Mouse (Mus musculus) heart, adult 9 months (tissue): ENCODE measurements around the gene Fto.
A peak's percentile ranks its signal among the peaks of the same experiment; 100 is the strongest.

Experiments used
- DNase-seq, 2 experiments: peaks; one replicate each; pipeline ENCODE4 v3.0.0; 2022; ENCODE audit warnings: low spot score in 2 of 2

The Fto gene

GRCm38 (mm10) chr8:91611723-91612362, 298.5 kb downstream of the Fto start:
- no peak for DNase-seq

DNA sequence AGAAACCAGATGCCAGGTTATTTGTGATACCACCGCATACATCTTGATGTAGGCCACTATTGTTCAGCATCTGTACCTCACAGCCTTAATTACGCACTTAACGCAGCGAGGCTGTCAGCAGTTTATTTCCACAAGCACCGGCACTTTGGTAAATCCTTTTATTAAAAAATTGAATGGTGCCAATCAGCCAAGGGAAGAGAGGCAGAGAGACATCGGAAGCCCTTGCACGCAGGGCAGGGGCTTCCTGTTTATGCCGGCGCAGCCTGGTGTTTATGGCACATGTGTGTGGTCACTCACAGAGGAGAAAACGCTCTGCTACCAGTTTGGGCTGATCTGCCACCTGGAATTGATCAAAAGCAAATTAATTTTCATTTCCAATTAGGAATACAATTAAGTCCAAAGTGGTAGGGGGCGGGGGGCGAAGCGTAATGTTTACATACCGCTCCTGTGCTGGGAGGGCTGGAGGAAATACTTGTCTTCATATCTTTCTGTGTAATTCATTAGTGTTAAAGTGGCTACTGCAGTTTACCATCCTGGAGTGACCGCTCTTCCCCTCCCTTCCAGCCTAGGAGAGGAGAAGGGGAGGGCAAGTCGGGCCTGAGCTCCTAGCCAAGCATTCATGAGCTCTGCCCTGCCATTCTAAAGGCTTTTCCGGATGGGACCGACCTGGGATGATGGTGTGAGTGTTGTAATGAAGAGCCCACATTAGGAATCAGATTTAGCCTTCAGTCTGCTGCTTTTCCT, 299.2 kb downstream of the Fto start:
- DNase-seq, result no peak

- DNase-seq, result no peak
Observed at GRCm38 (mm10) chr8:91613603-91614002, 300.3 kb downstream of the Fto start.

DNA sequence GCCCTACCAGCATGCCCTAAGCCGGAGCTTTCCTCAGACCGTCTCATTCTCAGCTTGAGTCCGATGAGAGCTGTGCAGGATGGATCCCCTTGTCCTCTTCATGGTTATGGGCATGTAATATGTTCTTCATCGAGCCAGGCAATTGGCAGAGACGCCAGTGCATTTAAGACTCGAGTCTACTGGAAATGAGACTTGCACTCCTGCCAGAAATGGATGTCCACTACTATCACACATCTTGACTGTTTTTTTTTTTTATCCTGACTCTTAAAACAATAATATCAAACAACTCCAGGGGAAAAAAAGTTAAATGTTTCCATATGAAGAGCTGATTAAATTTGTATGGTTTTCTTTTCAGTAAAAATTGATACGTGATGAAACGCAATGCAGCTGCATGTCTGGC, 301.9 kb downstream of the Fto start:
- DNase-seq, result no peak

DNA sequence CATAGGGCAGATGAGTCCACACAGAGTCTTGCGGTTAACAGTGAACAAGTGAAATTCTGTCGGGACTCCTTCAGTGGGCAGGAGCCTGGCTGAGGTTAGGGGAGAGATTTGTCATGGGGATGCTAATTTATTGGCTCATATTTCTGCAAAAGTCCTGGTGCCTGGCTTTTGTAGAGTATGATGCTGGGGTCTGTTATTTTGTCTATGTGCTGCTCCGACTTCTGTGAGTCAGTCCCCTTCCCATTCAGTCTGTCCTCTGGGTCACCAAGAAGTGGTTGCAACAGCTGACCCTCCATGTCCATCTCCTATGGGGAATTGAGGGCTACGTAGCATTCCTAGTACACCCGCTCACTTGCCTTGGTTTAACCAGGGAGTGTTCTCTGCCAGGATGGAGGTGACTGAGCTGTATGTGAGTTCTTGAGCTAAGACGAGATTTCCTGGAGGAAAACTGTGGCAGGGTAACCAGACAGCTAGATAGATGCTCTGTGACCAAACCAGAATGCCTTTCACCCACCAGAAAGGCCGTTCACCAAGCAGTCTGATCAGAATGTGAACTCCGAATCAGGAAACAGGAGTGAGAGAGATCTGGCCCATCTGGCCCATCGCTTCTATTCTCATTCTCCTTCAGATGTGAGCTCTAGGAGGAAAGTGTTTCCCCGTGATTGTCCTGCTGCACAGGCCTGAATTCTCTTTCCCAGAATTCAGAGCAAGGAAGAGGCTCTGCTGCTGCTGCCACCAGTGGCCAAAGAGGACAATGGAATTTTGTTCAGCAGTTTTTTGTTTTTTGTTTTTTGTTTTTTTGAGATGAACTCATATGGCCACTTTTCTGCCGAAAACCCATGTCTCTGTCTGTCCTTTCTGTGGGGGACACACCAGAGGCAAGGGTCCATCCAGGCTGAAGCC, 302.7 kb downstream of the Fto start:
- DNase-seq, result no peak

DNA sequence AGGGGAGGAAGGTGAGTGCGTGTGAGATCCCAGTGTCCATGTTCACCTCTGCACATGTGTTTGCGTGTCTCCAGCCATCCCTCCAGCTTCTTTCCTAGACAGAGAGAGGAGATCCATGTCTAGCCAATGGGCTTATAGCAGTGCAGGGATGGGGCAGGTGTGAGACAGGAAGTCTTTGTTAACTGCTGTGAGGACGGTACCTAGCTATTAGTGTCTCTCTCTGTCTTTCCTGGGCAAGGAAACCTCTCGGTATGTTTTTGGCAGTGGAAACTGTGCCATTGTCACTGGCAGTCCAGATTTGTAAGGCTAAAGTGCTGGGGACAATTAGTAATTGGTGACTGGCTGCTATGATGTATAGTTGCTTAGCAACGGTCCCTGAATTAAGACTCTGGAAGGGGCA, 304.4 kb downstream of the Fto start:
- DNase-seq, result no peak

- no peak for DNase-seq
Observed at GRCm38 (mm10) chr8:91622757-91623156, 309.4 kb downstream of the Fto start.

DNA sequence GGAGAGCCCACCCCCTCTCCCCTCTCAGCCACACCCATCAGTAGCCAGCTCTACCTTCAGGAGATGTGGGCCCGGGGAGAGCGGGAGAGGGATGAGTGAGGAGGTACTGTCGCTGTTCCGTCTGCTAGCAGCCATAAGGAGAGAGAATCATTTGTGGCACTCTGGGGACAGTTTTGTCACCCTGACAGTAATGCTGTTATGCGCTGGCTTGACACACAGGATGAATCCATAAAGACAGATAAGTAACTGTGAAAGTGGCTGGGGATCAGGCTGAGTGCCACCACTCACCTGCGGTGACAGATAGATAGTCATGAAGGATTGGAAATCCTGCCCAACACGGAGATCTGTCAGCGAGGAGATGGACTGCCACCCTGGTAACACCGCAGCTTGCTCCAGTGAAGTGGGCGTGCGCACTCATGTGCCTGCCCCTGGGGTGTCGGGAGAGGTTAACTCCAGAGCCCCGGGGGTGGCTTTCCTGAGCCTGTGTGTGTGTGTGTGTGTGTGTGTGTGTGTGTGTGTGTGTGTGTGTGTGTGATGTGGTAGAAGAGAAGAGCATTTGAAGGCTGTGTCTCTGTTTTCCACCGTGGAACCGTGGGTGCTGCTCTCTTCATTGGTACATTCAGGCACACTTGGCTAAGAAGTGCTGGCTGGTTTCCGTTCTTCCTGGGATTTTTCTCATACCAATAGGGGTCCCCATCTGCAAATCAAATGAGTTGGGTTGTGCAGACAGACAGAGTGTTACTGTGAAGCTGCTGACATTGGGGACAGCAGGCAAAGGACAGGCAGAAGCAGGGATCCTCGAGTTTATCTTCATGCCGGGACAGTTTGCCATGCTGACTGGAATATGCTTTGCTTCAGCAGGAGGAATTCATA, 312.6 kb downstream of the Fto start:
- DNase-seq, result no peak

DNA sequence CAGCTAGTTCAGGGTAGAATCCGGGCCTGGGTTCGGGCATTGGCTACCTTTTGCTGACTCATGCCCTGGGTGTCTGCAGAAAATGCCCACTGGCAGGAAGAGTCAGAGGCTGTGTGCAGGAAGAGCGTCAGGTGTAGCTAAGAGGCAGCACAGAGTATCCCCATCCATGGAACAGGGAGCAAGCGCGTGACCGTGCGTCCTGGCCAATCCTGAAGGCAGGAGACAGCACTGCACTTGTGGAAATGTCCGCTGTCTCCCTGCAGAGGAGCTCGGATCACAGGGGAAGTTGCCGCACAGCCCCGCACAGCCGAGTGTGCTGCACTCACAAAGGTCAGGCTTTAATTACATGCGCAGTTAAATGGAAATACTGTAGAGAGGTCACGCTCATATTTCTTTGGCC, 316.3 kb downstream of the Fto start:
- DNase-seq, result peak; percentile 57 to 75

DNA sequence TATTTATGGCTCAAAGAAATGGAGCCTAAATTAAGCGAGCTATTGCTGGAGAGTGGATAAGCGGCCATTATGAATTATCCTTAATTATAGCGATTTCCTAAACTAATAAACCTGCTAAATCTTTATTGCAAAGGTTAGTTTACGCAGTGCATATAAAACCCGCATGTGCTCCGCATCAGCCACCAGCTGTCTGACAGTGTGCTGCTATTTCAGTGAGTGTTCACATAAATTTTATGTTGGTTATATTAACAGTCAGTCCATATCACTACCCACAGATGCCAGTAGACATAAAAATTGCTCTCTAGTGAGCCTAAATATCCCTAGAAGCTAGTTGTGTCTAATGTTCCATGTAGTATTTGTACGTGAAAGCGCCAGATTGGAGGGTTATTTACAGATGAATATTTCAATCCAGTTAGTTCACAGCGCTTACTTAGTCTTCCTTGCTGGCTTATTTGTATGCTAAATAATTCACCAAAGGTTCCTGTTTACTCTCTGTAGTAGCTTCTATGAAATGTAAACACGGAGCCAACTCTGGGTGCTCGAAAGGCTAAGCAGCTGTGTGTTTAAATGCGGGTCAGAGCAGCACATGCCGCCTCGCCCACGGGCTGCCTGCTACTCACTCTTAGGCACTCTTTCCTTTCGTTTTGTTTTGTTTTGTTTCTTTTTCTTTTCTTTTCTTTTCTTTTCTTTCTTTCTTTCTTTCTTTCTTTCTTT, 317.2 kb downstream of the Fto start:
- no peak for DNase-seq

- no peak for DNase-seq
Observed at GRCm38 (mm10) chr8:91632411-91632810, 319.1 kb downstream of the Fto start.

DNA sequence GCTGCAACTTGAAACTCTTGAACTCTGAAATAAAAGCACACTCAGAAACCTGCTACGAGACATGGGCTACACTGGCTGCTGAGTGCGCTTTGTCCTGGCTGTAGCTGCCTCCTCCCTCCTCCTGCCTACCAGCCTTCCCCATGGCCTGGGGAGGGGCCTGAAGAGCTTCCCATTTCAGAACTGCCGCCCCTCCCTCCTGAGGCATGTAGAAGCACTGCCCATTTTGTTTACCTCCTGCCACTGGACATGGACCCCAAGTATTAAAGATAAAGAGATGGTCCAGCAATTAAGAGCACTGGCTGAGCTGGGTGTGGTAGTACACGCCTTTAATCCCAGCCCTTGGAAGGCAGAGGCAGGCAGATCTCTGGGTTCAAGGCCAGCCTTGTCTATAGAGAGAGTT, 322.1 kb downstream of the Fto start:
- DNase-seq, result no peak

DNA sequence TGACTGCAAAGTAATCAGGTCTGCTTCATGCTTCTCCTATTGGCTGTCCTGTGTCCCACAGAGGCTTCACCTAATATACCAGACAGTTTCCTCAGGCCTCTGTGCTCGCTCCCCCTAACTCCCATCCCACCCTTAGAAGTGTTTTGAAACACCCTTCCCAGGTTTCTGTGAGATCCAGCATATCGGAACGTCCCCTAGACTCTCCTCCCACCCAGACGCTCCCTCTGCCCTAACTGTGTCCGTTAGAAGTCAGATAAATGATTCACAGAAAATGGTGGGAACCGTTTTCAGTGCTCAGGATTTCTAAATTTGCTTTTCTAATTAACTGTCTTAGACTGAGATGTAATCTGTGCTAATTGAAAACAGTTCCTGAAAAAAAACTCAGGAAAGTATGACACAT, 323.6 kb downstream of the Fto start:
- DNase-seq, result no peak

GRCm38 (mm10) chr8:91637684-91638083, 324.4 kb downstream of the Fto start:
- no peak for DNase-seq

- no peak for DNase-seq
Observed at GRCm38 (mm10) chr8:91638256-91638655, 324.9 kb downstream of the Fto start.

GRCm38 (mm10) chr8:91640471-91640870, 327.1 kb downstream of the Fto start:
- peak in 1 of 2 experiments; percentile 21 for DNase-seq

GRCm38 (mm10) chr8:91645484-91645883, 332.2 kb downstream of the Fto start:
- DNase-seq, result no peak

DNA sequence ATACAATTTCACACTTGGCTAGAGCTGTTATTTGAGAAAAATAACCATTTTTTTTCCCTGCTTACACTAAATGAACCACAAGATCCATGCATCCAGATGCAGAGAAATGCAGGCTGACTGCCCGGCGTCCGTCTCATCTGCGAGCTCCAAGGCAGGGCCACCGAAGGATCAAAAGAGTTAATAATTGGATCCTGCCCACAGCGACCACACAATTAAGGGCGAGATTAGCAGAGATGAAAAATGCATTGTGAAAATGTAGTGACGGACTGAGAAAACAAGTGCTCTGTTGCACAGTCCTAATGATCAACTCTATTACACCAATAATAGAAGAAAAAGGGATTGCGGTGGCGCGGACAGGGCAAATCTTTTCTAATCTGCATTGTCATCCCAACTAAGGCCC, 334.6 kb downstream of the Fto start:
- DNase-seq, result no peak

- no peak for DNase-seq
Observed at GRCm38 (mm10) chr8:91648776-91649175, 335.5 kb downstream of the Fto start.

GRCm38 (mm10) chr8:91653561-91653960, 340.2 kb downstream of the Fto start:
- no peak for DNase-seq

GRCm38 (mm10) chr8:91657381-91657780, 344.1 kb downstream of the Fto start:
- no peak for DNase-seq
